Mouse (Mus musculus) G1E-ER4 (cell line): ENCODE data around the gene Prkrip1. TPM values are rescaled to one million over a fixed set of nuclear protein-coding genes. Genes with fewer than 3 reads are reported as not detected.

Experiments
- GATA1 ChIP-seq: IDR thresholded peaks from one replicate; pipeline ENCODE4 v1.8.0; 2012; ENCODE audit warnings: low read length, inconsistent platforms
- polyA plus RNA-seq: library from polyadenylated mRNA; stranded (reverse); fragments of >175 nt; gene quantifications from 2 replicates; pipeline ENCODE4 v1.2.3, GENCODE M21; 2012

Prkrip1 gene
- polyA plus RNA-seq, result 44.3 and 69.2 TPM in 2 replicates

DNA sequence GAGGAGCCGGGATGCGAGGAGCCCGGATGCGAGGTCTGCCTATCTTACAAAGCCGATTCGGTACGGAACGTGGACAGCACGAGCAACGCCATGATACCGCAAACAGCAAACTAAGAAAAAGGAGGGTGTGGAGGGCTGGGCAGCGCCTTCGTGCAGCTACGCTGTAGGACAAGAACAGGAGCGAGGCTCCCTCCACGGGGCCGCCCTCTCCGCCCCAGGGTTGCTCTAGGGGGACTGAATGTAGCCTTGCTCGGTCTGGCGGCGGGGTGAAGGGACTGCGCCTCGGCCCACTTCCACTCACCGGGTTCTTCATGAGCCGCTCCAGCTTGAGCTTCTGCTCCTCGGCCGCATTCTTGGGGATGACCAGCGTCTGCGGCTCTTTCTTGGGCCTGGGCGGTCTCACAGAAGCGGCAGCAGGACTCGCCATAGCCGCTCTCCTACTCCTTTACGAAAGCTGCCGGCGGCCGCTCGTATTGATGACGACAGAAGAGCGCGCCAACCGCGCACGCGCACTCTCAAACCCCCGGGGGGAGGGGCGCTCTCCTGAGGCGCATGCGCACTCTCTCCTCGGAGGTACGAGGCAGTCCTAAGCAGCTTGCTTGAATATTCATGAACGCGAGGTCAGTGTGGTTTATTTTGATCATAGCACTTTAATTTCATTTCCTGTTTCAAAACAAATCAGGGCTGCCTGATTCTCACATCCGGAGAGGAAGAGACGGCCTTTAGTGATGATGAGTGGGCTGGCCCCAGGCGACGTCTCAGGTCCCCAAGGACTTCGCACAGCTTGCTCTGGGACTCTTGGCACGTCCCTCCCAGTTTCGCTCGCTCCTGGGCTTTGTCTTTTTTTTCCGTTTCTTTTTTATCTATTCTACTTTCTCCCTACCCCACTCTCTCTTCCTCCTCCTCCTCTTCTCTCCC, at the start of gene Prkrip1:
TSS of gene Prkrip1 (minus strand) at position 490 of the 918 bp plus-strand sequence.
- TF ChIP-seq GATA1, result no peak

DNA sequence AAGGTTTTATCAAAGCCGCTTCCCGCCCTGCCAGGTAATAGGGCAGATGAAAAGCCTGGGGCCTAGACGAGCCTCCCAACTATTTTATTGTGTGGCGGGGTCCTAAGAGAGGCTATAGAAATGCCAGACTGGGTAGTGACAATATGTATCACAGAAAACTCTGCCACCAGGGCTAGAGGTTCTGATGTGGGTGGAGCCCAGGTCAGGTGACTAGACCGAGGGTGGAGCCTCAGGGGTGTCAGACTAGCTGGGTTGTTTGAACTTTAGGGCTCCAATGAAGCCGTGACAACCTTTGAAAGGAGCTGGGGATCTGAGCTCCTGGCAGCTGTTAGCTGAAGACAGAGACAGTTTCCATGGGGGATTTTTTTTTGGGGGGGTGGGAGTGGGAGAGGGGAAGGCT, 49.7 kb upstream of the Prkrip1 start:
- TF ChIP-seq GATA1, result no peak

DNA sequence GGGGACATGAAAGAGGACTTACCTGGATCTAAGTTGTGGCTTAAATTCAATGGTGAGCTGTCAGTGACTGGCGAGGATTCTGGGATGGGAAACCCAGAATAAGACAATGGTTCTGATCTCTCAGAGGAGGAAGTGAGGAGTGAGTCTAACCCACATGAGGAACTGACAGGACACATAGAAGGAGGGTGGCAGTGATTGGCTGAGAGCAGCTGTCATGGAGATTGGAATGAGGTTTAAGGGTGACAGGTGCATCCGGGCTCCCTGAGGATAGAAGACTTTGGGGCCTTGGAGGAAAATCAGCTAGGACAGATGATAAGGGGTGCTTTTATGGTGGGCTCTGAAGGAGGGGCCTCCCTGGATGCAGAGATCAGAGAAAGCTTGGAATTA, 47.7 kb upstream of the Prkrip1 start, which contains the start of gene Sh2b2:
TSS of gene Sh2b2 (minus strand) at position 105 of the 387 bp plus-strand sequence.
- TF ChIP-seq GATA1, result no peak

DNA sequence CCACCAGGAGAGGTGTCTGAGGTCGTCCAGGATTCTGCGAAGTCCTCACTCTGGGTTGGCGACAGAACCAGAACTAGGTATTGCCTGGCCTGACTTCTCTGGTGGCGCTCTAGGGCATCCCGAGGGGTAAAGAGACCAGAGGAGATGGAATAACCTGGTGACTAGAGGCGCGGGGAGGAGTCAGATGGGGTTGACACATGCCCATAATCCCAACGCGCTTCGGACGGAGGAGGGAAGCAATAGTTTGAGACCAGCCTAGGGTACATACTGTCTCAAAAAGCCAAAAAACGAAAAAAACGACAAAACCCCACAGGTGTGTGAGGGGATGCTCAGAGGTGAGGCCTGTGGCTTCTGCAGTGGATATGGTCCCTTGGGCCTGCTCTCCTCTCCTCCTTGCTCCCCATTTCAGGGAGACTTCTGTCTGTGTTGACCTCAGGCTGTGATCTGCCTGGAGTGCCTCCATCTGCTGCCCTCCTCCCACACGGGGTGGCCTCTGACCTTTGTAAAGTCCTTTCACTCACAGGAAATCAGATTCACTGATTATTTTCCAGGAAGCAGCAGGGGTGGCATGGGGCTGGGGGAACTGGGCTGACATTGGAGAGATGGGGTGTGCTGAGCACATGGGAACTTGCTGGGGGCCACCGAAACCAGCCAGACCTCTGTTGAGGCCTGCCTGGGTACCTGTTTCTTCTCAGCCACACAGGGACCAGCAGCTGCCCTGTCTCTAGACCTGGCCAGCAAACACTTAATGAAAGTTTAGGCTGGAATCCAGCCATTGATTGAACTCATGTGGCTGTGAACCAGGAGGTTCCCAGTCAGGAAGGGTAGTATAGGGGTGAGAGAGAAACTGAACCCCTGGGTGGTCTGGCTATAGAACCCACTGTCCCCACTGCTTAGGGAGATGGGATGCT, 47.0 kb upstream of the Prkrip1 start:
- no peak for TF ChIP-seq GATA1

DNA sequence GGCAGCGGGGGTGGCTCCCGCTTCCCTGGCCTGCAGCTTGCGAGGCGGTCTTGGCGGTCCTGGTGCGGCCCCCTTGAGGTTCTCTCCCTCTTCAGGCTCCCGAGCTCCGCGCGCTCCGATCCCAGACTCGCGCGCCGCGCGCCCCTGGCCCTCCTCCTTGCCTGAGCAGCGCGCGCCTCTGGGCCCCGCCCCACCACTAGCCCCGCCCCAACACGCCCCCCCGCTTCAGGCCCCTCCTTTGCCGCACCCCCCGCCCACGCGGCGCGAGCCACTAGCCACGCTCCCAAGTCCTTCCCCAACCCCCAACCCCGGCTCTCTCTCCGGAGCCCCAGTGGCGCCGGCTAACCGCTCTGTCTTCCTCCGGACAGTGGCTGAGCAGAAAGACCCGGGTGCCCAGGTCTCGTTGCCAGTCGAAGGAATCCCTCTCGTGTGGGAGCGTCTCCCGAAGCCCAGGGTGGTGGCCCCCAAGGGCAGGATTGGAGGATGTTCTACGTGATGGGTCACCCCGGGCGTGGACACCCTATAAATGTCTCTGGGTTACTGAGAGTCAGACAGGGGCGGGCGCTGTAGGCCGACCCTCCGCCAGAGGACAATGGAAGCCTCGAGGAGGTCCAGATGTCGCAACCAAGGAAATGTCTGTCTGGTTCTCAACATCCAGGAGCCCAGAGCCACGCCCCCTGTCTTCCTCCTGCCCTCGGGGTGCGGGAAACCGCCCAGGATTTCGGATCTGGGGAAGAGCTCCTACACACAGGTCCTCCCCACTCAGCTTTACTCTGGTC, 46.2 kb upstream of the Prkrip1 start:
- no peak for TF ChIP-seq GATA1

DNA sequence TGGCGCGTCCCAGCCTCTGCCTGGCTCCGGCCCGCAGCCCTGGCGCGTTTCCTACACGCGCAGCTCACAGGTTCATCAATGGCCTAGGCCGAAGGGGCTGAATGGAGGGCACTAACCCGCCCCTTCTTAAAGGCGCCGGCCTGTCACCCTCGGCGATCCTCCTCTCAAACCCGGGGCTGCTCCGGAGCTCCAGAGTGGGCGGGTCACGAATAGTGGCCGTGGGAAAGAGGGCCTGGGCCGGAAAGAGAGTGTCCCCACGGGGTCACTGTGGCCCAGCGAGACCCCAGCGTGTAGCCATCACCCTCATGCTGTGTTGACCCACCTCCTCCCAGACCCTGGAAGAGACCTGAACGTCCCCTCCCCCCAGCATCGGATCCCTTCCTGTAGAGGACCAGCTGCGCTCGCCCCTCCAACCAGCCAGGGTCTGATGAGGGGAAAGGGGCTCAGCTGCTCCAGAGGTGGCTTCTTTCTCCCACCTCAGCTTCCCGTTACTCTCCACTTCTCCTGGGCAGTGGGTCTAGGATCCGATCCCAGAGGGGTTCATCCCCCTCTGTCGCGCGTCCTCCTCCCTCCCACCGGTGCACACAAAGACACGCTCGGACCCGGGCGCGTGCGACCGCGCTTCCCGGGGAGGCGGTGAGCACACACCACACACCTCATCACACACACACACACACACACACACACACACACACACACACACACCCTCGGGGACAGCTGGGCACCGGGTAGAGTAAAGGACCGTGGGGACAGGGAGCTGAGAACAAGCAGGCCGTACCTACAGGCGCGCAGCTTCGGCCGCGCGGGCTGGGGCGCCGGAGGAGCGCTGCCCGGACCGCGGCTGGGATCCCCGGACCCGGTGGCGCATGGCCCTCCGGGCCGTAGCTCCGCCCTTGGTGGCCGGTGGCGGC, 45.3 kb upstream of the Prkrip1 start:
- no peak for TF ChIP-seq GATA1

DNA sequence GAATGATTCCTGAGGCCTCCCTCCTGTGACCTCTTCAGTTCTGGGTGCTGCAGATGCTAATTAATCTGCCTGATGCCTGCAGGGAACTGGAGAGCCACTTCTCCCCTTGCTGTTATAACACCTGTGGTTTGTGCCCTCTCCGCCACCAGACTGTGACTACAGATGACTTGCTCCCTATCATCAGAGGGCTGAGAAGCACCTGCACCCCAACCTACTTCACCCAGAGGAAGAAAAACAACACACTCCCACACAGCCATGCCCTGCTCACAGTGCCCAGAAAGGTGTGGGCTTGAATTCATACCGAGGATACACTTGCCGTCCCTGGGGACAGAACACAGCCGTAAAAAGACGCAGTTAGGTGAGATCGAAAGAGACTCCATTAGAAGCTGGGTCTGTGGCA, 42.4 kb upstream of the Prkrip1 start:
- no peak for TF ChIP-seq GATA1

DNA sequence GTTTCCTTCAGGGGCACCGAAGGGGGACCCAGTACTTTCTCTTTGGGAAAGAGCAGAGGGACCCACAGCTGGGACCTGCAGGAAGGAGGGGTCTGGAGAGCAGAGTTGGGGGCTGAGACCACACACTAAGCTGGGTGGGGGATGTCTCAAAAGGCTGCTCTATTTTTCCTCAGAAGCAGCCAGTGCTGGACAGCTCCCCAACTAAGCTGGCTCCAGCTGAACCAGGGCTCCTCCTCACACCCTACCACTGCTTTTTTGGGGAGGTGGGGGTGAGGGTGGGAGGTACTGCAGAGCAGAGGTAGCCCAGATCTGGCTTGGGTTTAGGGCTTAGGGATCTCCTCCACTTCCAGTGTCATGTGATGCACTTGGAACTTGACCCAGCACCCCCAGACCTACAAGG, 41.6 kb upstream of the Prkrip1 start:
- no peak for TF ChIP-seq GATA1

DNA sequence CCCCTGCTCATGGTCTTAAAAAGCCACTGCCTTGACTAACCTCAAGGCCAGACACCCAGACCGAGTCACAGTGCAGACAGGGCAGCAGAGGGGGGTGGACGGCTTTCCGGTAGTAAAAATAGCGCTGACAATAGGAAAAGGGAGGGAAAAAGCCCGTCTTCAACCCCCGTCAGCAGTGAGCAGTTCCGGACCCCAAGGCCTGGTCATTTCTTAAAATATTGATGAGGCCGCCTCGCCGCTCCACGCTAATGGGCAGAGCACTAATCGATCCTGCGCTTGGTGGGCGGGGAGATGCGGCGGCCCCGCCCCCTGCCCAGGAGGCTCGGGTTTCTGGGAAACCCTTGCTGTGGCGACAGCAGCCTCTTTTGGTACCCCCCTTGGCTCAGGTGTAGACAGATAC, 38.8 kb upstream of the Prkrip1 start:
- no peak for TF ChIP-seq GATA1

DNA sequence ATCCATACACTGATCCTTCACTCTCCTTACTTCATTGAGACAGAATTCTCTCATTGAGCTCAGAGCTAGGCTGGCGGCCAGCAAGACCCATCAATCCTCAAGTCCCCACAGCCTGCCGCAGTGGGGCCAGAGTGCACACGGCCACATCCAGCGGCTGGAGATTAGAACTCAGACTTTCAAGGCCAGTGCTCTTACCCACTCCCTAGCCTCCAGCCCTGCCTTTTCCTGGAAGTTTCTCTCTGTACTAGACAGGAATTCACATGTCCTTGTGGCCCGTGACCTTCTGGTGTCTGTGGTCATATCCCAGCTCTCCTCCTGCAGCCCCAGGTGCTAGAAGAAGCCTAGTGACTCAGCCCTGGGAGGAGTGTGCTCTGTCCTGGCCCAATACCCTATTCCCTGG, 37.8 kb upstream of the Prkrip1 start:
- TF ChIP-seq GATA1, result no peak

DNA sequence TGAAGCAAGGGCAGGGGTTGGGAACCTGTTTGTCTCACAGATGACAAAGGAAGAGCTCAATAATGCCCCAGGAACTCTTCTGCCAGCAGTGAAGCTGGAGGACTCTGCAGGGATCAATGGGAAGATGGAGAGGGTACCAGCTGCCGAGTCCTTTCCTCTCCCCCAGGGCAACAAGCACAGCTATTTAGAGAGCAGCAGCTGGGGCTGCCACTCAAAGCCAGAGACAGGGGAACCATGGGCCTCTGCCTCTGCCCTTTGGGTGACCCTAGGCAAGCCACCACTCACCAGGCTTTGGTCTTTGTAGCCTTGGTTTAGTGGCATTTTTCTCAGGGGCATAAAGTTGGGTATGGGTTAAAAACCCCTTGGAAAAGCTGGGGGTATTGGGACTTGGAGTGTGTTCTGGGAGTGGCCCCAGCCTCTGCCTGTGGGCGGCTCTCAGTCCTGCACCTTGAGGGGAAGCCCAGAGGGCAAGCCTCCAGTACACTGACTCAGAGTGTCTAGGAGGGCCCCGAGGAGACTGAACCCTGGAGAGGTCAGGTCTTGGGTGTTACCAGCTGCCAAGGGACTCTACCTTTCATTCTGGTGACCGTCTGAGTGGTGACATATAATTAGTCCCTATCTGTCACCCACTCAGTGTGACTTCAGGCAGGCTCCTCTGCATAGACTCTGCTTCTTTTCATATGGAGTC, 31.7 kb upstream of the Prkrip1 start:
- TF ChIP-seq GATA1, result no peak

DNA sequence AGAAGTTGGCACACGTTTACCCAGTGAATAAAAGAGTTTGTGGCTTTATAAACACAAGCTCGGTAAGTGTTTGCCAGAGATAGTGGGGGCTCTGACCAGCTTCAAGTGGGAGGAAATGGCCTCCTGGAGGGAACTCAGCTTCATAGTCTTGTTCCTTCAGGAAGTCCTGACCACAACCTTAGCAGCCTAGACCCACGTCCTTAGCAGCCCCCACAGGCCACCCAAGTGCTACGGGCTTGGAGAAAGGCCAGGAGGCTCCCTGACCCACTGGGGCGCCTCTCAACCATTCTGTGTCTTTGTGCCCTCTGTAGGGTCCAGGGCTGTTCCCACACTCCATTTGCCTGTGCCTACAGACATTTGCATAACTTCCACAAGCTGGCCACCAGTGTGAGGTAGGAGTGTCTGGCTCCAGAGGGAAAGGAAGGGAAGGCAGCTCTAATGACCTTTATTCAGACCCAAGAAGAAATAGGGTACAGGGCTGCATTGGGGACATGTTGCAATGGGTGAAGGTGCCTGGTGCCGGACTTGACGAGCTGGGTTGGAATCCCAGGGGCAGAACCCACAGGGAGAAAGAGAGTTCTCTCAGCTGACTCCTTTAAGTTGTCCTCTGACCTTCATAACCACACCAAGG, 27.6 kb upstream of the Prkrip1 start:
- TF ChIP-seq GATA1, result no peak

DNA sequence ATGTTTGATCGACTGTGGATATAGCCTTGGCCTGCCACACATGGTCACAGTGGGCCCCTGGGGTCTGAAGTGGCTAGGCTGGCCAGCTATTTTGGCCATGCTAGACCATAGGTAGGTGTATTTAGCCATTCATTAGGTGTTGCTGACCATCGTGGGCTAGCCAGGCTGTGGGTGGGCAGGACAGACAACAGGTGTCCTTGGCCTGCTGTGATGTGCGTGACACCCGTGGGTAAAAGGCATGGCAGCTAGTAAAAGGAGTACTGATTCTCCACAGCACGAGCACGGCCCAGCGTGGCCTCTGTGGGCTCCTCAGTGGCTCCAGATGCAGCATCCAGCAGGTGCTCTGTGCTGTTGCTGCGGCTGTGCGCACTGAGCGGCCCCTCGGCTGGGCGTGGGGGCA, 19.8 kb upstream of the Prkrip1 start:
- no peak for TF ChIP-seq GATA1

DNA sequence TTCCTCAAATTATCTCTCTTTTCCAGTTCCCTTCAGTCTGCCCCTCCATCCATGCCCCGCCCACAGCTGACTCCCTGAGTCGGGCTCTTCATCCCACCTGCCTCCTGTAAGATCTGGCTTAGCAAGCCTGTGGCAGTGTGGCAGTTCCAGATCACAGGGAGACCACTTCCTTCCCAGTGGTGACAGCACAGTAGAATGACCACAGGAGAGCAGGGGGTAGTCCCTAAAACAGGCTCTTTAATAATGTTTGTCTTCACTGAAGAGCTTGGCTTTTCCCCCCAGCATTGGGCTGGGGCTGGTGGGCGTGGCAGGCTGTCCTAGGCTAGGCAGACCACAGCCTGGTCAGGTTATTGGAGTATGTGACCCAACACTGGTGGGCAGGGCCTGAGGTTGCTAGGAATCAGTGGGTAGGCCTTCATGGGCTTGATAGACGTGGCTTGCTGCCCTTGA, 19.2 kb upstream of the Prkrip1 start:
- no peak for TF ChIP-seq GATA1
